Mouse (Mus musculus) lung, postnatal 14 days (tissue): Measurements from ENCODE around the gene Bcar1.
A peak's percentile ranks its signal among the peaks of the same experiment; 100 is the strongest.

ENCODE experiments used
- DNase-seq: peaks from one replicate; pipeline ENCODE4 v3.0.0; 2021

Bcar1 gene

DNA sequence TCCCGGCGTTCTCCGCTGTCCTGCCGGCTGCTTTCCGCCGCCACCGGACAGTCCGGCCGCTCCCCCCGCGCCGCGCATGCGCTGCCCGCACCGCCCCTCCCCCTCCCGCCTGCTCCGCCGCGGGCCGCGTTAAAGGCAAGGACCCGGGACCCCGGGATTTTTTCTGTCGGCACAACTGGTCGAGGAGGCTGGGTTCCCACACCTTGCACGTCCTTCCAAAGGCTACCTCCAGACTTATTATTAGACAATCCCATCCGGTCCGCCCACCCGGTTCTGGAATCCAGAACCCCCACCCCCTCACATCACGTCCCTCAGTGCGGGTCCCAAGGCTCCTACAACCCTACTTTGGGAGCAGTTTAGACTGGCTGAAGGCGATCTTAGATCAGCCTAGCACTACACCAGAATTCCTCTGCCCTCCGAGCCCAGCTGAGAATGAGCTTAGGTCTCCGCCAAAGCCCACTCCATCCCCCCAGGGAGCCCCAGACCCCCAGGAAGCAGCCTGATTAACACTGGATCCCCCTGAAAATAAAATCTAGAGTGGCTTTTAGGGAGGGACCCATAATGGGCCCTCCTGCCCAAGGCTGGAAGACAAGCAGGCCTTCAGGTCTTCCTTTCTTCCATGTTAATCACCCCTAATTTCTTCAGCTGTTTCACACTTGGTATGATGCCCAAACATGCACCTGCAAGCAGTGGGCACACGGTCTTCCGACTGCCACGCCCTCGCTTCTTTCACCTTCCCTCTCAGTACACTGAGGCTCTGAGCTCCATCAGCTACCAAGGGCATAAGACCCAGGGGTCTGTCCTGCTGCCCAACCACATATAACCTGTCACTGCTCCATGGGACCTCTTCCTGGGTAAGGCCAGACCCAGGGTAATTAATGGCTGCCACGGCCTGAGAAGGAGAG is at the start of gene Bcar1:
Bcar1 (minus strand) TSS at position 18 of the 905 bp plus-strand sequence.
- peak; percentile 88 for DNase-seq

- no peak for DNase-seq
Observed at GRCm38 (mm10) chr8:111789639-111790038, 46.0 kb upstream of the Bcar1 start.

DNA sequence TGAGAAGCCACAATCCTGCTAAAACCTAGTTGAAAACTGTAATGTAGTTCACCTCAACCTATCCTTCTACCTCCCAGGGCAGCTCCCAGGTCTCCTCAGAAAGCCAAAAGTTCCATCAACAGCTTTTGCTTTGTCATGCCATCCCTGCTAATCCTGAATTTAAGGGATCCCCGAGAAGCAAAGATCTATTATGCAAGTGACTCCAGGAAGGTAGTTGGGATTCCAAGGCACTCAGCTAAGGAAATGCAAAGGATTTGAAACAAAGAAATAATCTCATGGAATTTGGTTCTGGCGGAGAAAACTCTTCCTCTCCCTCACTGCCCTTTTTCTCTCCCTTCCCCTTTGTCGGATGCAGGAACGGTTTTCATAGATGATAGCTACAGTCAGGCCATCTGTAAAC is 45.6 kb upstream of the Bcar1 start:
- DNase-seq, result no peak

DNA sequence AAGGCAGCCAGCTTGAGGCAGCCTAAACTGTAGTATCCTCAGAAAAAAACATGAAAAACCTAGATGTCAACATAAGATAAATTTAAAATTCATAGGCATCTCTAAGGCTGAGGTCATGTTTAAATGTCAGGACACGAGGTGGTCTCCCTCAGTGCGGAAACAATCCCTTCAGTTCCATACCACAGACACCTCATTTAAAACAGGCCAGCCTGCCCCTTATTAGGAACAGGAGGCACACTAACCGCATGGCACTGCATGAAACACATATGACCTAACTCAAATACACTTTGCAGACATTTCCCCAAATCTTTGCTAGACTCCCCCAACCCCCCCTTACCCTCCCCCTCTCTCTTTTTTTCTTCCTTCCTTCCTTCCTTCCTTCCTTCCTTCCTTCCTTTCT is 44.9 kb upstream of the Bcar1 start:
- DNase-seq, result no peak

DNA sequence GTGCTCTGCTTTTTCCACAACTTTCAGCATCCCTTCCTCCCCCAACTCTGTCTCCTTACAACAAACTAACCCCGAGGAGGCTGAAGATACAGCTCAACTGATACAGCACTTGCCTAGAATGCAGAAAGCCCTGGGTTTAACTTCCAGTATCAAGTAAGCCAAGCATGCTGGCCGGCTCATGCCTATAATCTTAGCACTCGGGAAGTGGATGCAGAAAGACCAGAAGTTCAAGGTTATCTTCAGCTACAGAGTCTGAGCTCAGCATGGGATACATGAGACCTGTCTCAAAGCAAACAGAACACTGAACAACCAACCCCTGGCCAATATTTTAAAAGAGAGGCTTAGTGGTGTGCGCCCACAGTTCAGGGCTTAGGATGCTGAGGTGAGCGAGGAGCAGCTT is 44.5 kb upstream of the Bcar1 start:
- DNase-seq, result no peak

DNA sequence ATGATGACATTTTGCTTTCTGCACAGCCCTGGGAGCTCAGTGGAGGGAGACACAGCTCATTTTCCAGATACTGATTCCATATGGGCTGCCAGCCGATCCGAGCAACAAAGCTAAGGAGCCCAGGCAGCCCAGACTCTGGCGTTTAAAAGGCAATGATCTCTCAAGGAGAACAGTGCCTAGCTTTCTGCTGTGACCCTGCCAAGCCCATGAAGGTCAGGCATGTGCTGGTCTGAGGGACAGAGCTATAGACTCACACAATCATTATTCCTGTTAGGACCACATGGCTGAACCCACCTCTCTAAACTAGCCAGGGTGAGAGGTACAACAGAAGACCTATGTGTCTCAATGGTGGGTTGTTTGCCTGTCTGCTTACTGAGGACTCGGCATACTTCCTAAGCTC is 44.1 kb upstream of the Bcar1 start:
- no peak for DNase-seq

DNA sequence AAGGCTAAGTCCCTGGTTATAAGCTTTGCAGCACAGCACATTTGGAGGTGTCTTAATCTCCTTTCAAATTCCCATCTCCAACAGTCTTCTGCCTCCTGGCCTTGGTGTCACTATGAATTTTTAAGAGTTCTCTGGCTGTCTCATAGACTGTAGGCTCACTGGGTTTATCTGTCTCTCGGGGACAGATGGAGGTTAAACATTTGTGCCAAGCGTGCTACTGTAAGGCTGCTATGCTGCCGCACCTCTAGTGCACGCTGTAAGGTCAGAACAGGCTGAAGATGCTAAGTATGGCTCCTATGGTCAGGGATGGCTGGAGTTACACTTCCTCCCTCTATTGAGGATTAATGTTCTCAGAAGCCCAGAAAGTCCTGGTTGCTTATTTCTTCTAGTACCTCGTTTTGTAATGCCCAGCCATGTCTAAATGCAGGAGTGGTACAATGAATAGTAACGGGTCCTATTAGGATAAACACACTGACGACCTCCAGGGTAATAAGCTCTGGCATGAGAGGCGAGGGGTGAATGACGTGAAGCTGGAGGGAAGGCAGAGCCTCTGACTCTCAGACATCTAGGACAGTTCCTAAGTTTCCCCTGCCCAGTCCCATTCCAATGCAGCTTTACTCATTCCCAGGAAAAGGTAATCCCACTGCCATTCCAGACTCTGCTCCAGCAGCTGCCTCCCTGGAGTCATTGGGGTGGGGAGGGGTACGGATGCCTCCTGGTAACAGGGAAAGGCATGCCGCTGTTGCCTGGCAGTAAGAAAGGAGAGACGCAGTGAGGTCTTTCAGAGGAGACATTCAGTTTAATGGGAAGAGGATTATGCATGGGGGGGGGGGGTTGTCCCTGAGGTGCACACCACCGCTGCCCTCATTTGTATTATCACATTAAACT is 43.3 kb upstream of the Bcar1 start:
- no peak for DNase-seq

GRCm38 (mm10) chr8:111786116-111786515 is 42.5 kb upstream of the Bcar1 start:
- DNase-seq, result no peak

DNA sequence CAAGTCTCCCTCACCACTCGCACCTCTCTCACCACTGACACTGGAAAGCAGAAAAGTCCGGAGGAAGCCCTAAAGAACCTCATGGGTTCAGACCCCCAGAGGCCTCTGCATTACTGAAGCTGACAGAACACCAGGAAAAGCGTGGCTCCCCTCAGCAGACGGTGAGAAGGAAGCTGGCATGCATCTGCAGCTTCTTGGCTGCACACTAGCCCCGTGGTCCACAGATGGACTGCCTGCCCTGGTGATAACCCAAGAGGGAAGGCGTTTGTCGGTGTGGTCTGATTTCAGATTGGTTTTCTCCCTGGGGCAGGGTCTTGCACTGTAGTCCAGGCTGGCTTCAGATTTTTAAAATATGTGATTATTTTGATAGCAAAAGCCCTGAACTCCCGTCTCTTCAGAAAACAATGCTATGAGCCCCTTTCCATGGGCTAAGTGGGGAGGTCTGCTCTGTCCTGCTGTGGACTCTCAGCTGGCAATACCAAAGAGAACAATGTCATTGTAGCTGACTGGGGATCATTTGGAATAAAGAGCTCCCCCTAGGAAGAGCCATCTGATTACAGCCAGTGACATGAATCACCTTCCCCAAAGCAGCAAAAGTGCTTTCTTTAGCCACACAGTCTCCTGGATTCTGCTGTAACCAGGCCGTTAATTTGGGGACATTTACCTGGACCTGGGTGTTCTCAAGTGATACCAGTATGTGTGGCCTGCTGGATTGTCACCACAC is 39.2 kb upstream of the Bcar1 start:
- no peak for DNase-seq

GRCm38 (mm10) chr8:111782161-111782560 is 38.6 kb upstream of the Bcar1 start:
- DNase-seq, result no peak

DNA sequence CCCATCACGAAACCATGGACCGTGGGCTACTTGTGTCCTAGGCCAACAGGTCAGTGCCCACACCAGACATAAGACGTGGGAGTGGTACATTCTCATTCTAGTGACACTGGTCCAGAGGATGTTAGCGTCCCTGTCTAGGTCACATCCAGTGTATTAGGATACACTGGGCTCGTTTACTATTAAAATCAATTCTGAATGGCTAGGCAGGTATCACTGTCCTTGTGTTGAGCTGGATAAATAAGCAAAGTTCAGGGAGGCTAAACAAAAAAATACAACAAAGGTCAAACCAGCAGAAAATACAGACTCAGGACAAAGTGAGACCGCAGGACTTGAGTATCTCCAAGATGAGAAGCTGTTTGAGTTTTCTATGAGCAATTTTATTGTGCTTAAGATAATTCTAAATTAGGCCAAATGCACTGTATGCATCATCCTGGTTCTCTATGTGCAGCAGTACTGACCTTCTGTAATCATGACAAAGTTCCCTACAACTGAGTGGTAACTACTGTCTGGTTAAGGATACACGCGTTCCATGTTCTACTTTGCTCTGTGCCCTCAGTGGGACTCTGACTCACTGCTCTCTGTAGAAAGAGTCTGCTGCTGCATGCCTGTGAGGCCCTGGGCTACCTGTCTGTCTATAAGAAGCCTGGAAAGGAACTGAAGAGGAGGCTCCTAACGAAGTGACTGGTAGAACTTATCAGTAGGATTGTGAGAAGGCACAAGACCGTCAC is 37.3 kb upstream of the Bcar1 start:
- DNase-seq, result no peak

GRCm38 (mm10) chr8:111779690-111780089 is 36.1 kb upstream of the Bcar1 start:
- DNase-seq, result no peak

- no peak for DNase-seq
Observed at GRCm38 (mm10) chr8:111778801-111779200, 35.2 kb upstream of the Bcar1 start.

GRCm38 (mm10) chr8:111776492-111776891 is 32.9 kb upstream of the Bcar1 start:
- DNase-seq, result no peak

- DNase-seq, result no peak
Observed at GRCm38 (mm10) chr8:111775766-111776165, 32.2 kb upstream of the Bcar1 start.

- no peak for DNase-seq
Observed at GRCm38 (mm10) chr8:111773476-111773875, 29.9 kb upstream of the Bcar1 start.

DNA sequence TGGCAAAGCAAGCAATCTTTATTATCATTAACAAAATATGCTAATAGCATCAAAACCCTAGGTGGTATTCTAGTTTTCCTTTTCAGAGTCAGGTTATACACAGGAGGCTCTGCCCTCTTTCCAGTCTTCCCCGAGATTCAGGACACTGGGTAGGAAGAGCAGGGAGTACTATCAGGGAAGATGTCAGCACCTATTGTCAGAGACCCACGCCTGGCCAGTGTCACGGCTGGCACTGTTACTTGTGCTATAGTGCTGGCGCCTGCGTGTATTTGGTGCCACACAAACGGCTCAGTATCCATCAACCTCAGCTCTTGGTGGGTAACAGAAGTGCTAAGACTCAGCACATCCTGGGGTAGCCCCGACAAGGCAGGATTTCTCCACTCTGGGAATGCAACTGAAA is 29.4 kb upstream of the Bcar1 start:
- no peak for DNase-seq

GRCm38 (mm10) chr8:111772083-111772482 is 28.5 kb upstream of the Bcar1 start:
- no peak for DNase-seq

GRCm38 (mm10) chr8:111771625-111772020 is 28.0 kb upstream of the Bcar1 start:
- DNase-seq, result no peak

DNA sequence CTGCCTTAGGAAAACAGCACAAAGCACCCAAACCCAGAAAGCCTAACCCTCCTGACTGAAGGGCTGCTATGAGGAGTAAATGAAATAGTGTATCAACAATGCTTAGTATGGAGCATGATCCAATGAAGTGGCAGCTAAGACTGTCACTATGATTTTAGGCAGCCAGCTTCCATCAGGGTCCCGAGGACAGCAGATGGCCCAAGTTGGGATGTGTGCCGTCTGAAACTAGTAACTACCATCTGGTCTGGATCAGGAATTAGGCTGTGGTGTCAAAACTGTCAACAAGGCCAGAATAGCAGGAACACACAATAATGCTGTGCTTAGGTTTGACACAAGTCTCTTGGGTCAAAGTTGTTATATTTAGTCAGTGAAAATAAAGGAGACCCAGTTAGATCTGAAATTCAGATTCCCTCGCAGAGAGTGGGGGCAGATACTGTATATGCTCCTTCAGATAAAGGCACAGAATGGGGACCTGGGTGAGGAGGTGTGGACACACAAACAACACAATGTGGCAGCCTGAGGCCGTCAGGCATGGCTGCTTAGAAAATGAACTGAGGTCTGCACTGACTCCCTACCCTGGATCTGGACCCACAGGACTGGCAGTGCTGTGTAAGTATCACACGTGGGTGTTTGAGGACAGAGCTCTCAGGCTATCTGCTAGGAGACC is 27.5 kb upstream of the Bcar1 start:
- DNase-seq, result no peak

DNA sequence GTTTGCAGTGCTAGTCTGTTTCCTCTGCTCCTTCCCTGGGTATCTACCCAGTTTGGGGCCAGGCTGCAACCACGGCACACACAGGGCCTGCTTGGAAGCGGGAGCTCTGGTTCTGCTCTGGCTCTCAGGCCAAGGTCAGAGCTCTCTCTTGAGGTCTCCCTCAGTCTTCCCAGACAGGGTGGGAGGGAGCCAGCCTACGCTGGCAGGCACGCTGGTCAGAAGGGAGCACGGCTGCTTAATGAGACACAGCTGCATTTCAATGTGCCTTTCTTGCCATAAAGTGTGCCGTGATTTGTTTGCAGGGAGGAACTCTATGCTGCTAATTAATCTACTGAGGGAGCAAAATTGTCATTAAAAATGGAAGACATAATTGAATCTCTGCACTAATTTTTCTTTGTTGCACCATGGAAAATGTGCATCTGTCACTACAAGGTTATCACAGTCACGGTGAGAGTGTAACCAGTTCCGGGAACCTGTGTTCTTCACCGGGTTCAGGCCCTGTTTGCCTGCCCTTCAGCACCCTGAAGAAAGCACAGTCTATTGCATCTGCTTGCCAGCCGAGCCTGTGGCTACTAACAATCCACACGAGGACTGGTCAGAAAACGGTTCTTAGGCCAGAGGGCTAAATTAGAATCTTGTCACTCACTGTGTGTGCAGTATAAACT is 26.3 kb upstream of the Bcar1 start:
- peak; percentile 34 for DNase-seq
